Mouse (Mus musculus) thymus, postnatal 4 days (tissue): Measurements from ENCODE around the gene Ppara.

Experiments used
- DNase-seq: peaks from one replicate; pipeline ENCODE4 v3.0.0; 2021

Ppara gene

DNA sequence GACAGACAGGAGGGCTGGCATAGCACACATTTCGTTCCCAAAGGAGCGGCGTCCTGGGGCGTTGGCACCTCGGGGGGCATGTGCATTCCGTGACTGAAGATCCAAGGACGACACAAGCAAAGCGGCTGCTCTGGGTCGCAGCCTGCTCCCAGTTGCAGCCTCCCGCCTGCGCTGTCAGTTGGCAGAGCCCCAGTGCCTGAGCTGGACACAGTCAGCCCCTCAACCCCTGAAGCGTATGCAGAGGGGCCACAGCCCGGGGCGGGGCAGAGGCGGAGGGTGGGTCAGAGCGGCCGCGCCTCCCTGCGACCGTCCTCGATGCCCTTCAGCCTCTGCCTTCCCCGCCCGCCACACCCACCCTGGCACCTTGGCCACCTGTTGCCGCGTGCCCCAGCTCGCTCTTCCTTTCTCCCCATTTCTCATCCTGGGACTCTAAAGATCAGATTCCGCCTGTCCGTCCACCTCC, at the start of gene Ppara:
Ppara (plus strand) TSS at position 413 of the 463 bp plus-strand sequence.
- no peak for DNase-seq

GRCm38 (mm10) chr15:85686641-85687395, 48.0 kb upstream of the Ppara start:
- no peak for DNase-seq

- no peak for DNase-seq
These were observed 47.0 kb upstream of the Ppara start for GRCm38 (mm10) chr15:85687630-85688410.

DNA sequence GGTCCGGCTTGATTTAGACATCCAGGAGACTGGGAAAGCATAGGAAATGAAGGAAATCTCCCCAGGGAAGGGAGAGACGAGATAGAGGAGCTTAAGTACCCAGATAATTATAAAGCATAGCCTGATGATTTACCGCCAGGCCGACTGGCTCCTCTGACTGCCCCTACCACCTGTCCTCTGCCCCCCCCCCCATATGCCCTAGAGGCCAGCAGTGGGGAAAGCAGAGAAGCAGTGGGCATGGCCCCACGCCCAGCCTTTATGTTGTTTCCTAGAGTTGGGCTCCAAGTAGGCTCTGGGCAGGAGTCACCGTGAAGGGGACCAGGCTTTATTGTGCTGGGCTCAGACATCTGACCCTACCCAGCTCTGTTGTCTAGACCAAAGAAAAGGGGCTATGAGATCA, 46.0 kb upstream of the Ppara start:
- DNase-seq: no peak

GRCm38 (mm10) chr15:85689523-85689922, 45.3 kb upstream of the Ppara start:
- no peak for DNase-seq

GRCm38 (mm10) chr15:85690058-85690457, 44.7 kb upstream of the Ppara start:
- no peak for DNase-seq

DNA sequence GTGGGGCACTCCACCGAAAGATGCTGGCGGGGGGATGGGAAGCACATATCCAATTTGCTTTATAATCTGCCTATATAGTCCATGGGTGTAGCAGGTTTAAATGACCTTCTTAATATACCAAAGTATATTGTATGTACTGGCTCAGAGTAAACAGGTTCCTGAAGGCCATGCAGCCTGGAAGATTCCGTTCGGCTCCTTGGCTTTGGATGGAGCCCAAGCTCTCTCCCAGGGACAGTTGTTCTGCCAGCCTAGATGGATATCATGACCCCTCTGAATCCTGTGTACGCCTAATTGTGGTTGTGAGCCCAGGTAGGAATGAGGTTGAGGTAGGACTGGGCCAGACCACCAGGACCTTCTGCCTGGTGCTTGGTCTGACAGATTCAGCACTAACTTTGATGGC, 43.9 kb upstream of the Ppara start:
- no peak for DNase-seq

DNA sequence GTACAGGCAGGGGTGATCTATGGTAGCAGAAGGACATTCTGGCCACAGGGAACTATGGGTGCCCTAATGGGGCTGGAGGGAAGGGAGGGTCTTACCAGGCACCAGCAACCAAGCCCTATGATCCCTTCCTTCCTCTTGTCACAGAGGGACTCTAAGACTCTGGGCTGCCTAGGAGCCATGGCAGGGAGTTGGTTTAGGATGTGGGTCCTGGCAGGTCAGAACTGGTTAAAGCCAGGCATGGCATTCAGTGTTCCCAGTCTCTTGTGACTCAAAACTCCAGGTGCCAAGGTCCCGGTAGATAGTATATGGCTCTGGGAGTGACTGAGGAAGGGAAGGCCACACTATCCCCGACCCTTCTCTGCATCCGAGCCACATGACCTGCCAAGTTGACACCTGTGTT, 41.7 kb upstream of the Ppara start:
- no peak for DNase-seq

- no peak for DNase-seq
These were observed 41.0 kb upstream of the Ppara start for GRCm38 (mm10) chr15:85693819-85694218.

GRCm38 (mm10) chr15:85694379-85694778, 40.4 kb upstream of the Ppara start:
- DNase-seq: no peak

- DNase-seq: no peak
These were observed 39.5 kb upstream of the Ppara start for GRCm38 (mm10) chr15:85695304-85695703.

DNA sequence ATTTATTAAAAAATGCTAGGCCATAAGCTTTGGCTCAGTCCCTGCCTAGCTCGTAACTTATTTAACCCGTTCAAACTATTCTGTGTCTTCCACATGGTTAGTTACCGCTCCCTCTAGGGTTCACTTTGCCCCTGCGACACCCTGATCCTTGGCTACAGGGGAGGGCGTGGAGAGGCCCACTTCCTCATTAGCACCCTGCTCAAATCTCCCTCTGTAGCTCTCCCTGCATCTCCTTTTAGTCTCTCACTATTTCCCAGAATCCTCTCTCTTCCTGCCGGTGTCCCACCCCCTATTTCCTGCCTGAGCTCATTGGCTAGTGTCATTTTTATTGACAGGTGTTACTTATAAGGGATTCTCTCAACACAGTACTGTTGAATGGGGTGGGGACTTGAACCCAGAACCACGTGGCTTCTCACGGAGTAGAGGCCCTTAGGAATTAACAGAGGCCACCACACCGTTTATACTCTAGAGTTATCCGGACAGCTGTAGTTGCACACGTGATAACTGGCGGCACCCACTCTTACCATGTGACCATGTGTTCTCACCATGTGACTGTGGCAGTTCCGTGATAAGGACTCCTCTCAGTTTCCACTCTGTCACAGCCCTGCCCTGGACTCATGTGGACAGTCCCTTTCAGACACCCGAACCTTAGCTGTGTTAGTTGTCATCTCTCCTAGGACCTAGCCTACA, 36.3 kb upstream of the Ppara start:
- no peak for DNase-seq

DNA sequence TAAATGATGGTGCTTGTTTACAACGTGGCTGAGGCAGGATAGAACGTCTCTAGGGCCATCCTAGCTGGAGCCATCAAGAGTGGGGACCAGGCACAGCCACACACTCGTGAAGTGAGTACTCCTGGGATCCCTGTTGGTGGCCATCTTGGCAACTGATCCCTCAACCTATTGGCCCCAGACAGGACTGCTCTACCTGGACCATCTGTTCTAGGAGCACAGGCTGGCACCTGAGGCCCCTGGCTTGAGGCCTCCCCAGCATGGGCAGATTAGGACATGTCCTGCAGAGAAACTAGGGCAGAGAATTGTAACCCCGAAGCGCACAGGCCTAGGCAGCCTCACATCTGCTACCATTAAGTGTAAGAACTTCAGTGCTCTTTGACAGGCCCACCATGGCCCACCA, 35.3 kb upstream of the Ppara start:
- no peak for DNase-seq

- no peak for DNase-seq
These were observed 34.8 kb upstream of the Ppara start for GRCm38 (mm10) chr15:85699862-85700501.

- DNase-seq: no peak
These were observed 34.1 kb upstream of the Ppara start for GRCm38 (mm10) chr15:85700716-85701115.

- no peak for DNase-seq
These were observed 33.5 kb upstream of the Ppara start for GRCm38 (mm10) chr15:85701128-85701930.

GRCm38 (mm10) chr15:85702411-85702951, 32.3 kb upstream of the Ppara start:
- no peak for DNase-seq

- no peak for DNase-seq
These were observed 31.6 kb upstream of the Ppara start for GRCm38 (mm10) chr15:85703194-85703641.

GRCm38 (mm10) chr15:85703858-85704257, 30.9 kb upstream of the Ppara start:
- no peak for DNase-seq

- DNase-seq: no peak
These were observed 30.3 kb upstream of the Ppara start for GRCm38 (mm10) chr15:85704341-85705012.

GRCm38 (mm10) chr15:85705013-85705528, 29.7 kb upstream of the Ppara start:
- DNase-seq: no peak
